Mouse (Mus musculus): ENCODE measurements around the gene Slc8b1. TPM values are rescaled to one million over a fixed set of nuclear protein-coding genes. Genes with fewer than 3 reads are reported as not detected.
A peak's percentile ranks its signal among the peaks of the same experiment; 100 is the strongest.

Slc8b1 gene
- polyA plus RNA-seq, 1 experiment = 12.1 TPM

- H3K4me1 ChIP-seq (ENCODE audit: control insufficient read depth, insufficient read depth, insufficient read length, low read length) = peaks cover 2% of the 10 kb centered on the region; the same call in 1 of the 2 replicates
- WGBS = 86% methylated on average over 3 of the region's 3 CpGs
- TF ChIP-seq POLR2A (IDR thresholded peaks at IDR 0.05; ENCODE audit: low read depth, low read length) (no peak), CTCF (IDR thresholded peaks at IDR 0.05; ENCODE audit: extremely low read depth, insufficient read length, insufficient replicate concordance, low read depth, low read length) (peak; percentile 51; the same call in 1 of the 2 replicates)
- no peak overlapping the region for H3K27ac ChIP-seq (ENCODE audit: insufficient read depth, low read depth, low read length)
- H3K27me3 ChIP-seq (ENCODE audit: control insufficient read depth, insufficient read depth, low read length) = no peaks in the 10 kb centered on the region
- H3K4me3 ChIP-seq (ENCODE audit: low read depth, low read length) = no peak overlapping the region
- H3K36me3 ChIP-seq (ENCODE audit: control insufficient read depth, insufficient read depth, low read length) = peaks cover 2% of the 10 kb centered on the region; the same call in 1 of the 2 replicates
Observed at GRCm38 (mm10) chr5:120522649-120523048, 11.7 kb downstream of the Slc8b1 start.

- WGBS = 97% methylated on average over 2 of the region's 2 CpGs
Observed at GRCm38 (mm10) chr5:120524736-120525135, 13.8 kb downstream of the Slc8b1 start.

GRCm38 (mm10) chr5:120525737-120526136 lies 14.8 kb downstream of the Slc8b1 start:
- Histone ChIP-seq H3K27ac (ENCODE audit: insufficient read depth, low read depth, low read length) (peak overlapping the region; percentile 29; the same call in 1 of the 2 replicates), H3K4me3 (ENCODE audit: low read depth, low read length) (no peak overlapping the region), H3K36me3 (ENCODE audit: control insufficient read depth, insufficient read depth, low read length) (no peaks in the 10 kb centered on the region; the same call in 1 of the 2 replicates), H3K4me1 (ENCODE audit: control insufficient read depth, insufficient read depth, insufficient read length, low read length) (no peaks in the 10 kb centered on the region; the same call in 1 of the 2 replicates), H3K27me3 (ENCODE audit: control insufficient read depth, insufficient read depth, low read length) (no peaks in the 10 kb centered on the region)
- WGBS = 46% methylated on average over 5 of the region's 5 CpGs
- TF ChIP-seq POLR2A (IDR thresholded peaks at IDR 0.05; ENCODE audit: low read depth, low read length) (no peak), CTCF (IDR thresholded peaks at IDR 0.05; ENCODE audit: extremely low read depth, insufficient read length, insufficient replicate concordance, low read depth, low read length) (peak; percentile 38; the same call in 1 of the 2 replicates)

More at GRCm38 (mm10) chr5:120524736-120525135, 13.8 kb downstream of the Slc8b1 start:
- Histone ChIP-seq H3K4me3 (ENCODE audit: low read depth, low read length) (no peak overlapping the region), H3K4me1 (ENCODE audit: control insufficient read depth, insufficient read depth, insufficient read length, low read length) (no peaks in the 10 kb centered on the region; the same call in 1 of the 2 replicates), H3K36me3 (ENCODE audit: control insufficient read depth, insufficient read depth, low read length) (peaks cover 1% of the 10 kb centered on the region; the same call in 1 of the 2 replicates), H3K27ac (ENCODE audit: insufficient read depth, low read depth, low read length) (no peak overlapping the region), H3K27me3 (ENCODE audit: control insufficient read depth, insufficient read depth, low read length) (no peaks in the 10 kb centered on the region)
- no peak for TF ChIP-seq CTCF (IDR thresholded peaks at IDR 0.05; ENCODE audit: extremely low read depth, insufficient read length, insufficient replicate concordance, low read depth, low read length)
- TF ChIP-seq POLR2A (IDR thresholded peaks at IDR 0.05; ENCODE audit: low read depth, low read length) = no peak

GRCm38 (mm10) chr5:120526311-120526710 lies 15.3 kb downstream of the Slc8b1 start:
- TF ChIP-seq CTCF (IDR thresholded peaks at IDR 0.05; ENCODE audit: extremely low read depth, insufficient read length, insufficient replicate concordance, low read depth, low read length) (no peak), POLR2A (IDR thresholded peaks at IDR 0.05; ENCODE audit: low read depth, low read length) (no peak)
- no peaks in the 10 kb centered on the region for H3K27me3 ChIP-seq (ENCODE audit: control insufficient read depth, insufficient read depth, low read length)
- H3K36me3 ChIP-seq (ENCODE audit: control insufficient read depth, insufficient read depth, low read length) = no peaks in the 10 kb centered on the region; the same call in 1 of the 2 replicates
- H3K27ac ChIP-seq (ENCODE audit: insufficient read depth, low read depth, low read length) = peak overlapping the region; percentile 46; the same call in 1 of the 2 replicates
- WGBS = 80% methylated on average over 11 of the region's 11 CpGs
- no peak overlapping the region for H3K4me3 ChIP-seq (ENCODE audit: low read depth, low read length)
- no peaks in the 10 kb centered on the region; the same call in 1 of the 2 replicates for H3K4me1 ChIP-seq (ENCODE audit: control insufficient read depth, insufficient read depth, insufficient read length, low read length)

- no peak overlapping the region for H3K4me3 ChIP-seq (ENCODE audit: low read depth, low read length)
- H3K27ac ChIP-seq (ENCODE audit: insufficient read depth, low read depth, low read length) = no peak overlapping the region
- H3K36me3 ChIP-seq (ENCODE audit: control insufficient read depth, insufficient read depth, low read length) = no peaks in the 10 kb centered on the region; the same call in 1 of the 2 replicates
- TF ChIP-seq CTCF (IDR thresholded peaks at IDR 0.05; ENCODE audit: extremely low read depth, insufficient read length, insufficient replicate concordance, low read depth, low read length) (no peak), POLR2A (IDR thresholded peaks at IDR 0.05; ENCODE audit: low read depth, low read length) (no peak)
- 78% methylated on average over 18 of the region's 20 CpGs for WGBS
- H3K4me1 ChIP-seq (ENCODE audit: control insufficient read depth, insufficient read depth, insufficient read length, low read length) = no peaks in the 10 kb centered on the region; the same call in 1 of the 2 replicates
- no peaks in the 10 kb centered on the region for H3K27me3 ChIP-seq (ENCODE audit: control insufficient read depth, insufficient read depth, low read length)
Observed at GRCm38 (mm10) chr5:120527296-120527964, 16.5 kb downstream of the Slc8b1 start.

- Histone ChIP-seq H3K4me1 (ENCODE audit: control insufficient read depth, insufficient read depth, insufficient read length, low read length) (no peaks in the 10 kb centered on the region), H3K27ac (ENCODE audit: insufficient read depth, low read depth, low read length) (no peak overlapping the region), H3K27me3 (ENCODE audit: control insufficient read depth, insufficient read depth, low read length) (no peaks in the 10 kb centered on the region), H3K36me3 (ENCODE audit: control insufficient read depth, insufficient read depth, low read length) (peaks cover 17% of the 10 kb centered on the region), H3K4me3 (ENCODE audit: low read depth, low read length) (no peak overlapping the region)
- TF ChIP-seq POLR2A (IDR thresholded peaks at IDR 0.05; ENCODE audit: low read depth, low read length) (no peak), CTCF (IDR thresholded peaks at IDR 0.05; ENCODE audit: extremely low read depth, insufficient read length, insufficient replicate concordance, low read depth, low read length) (no peak)
- WGBS = 78% methylated on average over 8 of the region's 8 CpGs
Observed at GRCm38 (mm10) chr5:120531631-120532030, 20.7 kb downstream of the Slc8b1 start.

GRCm38 (mm10) chr5:120534071-120534685 lies 23.2 kb downstream of the Slc8b1 start:
- H3K27me3 ChIP-seq (ENCODE audit: control insufficient read depth, insufficient read depth, low read length) = no peaks in the 10 kb centered on the region
- 75% methylated on average over 15 of the region's 15 CpGs for WGBS
- TF ChIP-seq POLR2A (IDR thresholded peaks at IDR 0.05; ENCODE audit: low read depth, low read length) = no peak
- no peak for TF ChIP-seq CTCF (IDR thresholded peaks at IDR 0.05; ENCODE audit: extremely low read depth, insufficient read length, insufficient replicate concordance, low read depth, low read length)
- no peaks in the 10 kb centered on the region for H3K4me1 ChIP-seq (ENCODE audit: control insufficient read depth, insufficient read depth, insufficient read length, low read length)
- H3K27ac ChIP-seq (ENCODE audit: insufficient read depth, low read depth, low read length) = no peak overlapping the region
- H3K36me3 ChIP-seq (ENCODE audit: control insufficient read depth, insufficient read depth, low read length) = peaks cover 38% of the 10 kb centered on the region
- no peak overlapping the region for H3K4me3 ChIP-seq (ENCODE audit: low read depth, low read length)
